Mouse (Mus musculus) fibroblast of lung, adult 2 months (primary cell): ENCODE data around the gene Nupr1.
A peak's percentile ranks its signal among the peaks of the same experiment; 100 is the strongest.

ENCODE experiments used
- DNase-seq: peaks from one replicate; pipeline ENCODE4 v3.0.0-alpha.2; 2011; ENCODE audit warnings: low read depth

Gene Nupr1

DNA sequence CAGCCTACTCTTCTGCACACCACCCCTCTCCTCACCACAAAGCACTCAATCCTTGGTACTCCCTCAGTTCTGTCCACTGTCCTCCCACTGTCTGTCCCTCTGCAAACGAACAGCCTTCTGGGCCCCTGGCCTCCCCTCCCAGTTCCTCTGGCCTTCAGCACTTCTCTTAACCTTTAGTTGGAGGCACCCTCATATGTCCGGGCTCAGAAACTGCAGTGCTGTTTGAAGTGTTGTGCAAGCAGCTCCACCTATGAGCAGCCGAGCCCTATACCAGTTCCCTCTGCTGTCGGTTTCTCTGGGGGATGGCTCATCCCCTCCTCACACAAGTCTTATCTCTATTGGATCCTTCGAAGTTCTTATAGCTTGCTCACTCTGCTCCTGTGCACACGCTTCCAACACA is 34.2 kb downstream of the Nupr1 start:
- DNase-seq: no peak

DNA sequence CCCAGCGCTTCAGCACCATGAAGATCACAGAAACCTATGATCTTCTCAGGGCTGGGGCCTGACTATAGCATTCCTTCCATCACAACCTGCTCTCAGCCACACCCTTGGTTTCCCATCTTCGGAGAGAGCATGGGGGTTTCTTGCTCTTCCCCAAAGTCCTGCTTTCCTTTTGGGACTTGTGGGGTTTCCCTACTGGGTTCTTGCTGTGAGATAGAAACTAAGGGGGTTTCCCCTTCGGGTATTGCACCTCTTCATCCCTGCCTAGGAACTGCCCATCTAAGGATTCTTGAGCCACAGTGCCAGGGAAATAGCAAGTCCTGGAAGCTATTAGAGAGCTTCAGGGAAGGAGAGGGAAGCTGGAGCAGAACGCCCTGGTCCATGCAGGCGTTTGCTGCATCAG is 34.8 kb downstream of the Nupr1 start:
- DNase-seq: no peak

DNA sequence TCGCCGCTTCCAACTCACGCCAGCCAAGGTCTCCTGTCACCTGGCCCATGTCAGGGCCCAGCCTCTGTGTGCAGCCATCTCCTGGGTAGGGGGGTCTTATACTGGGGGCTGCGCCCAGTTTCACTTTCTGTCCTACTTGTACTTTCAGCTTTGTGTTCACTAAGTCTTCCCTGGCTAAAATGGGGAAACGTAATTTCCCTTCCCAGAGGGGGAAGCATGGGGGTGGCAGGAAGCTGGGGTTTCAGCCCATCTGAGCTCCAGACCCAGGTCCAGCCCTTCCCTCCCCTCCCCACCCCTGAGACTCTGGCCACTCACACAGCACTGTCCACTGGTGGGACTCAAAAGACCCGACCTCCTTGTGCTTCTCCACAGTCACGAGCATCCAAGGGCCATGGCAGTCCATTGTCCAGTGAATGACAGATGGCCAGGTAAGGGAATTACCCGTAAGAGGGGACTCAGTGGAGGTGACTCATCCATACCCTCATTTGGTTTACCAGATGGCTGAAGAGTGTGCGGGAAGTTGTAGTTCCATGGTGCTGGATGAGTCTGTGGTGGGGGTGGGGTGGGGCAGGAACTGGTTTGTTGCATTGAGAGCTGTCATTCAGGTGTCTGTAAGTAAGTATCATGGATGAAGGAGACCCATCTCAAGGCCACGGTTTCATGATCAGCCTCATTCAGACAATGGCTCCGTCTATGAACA is 35.6 kb downstream of the Nupr1 start, which contains the start of gene Il27:
Gene Il27 (minus strand): TSS at position 80 of the 700 bp plus-strand sequence.
- no peak for DNase-seq

DNA sequence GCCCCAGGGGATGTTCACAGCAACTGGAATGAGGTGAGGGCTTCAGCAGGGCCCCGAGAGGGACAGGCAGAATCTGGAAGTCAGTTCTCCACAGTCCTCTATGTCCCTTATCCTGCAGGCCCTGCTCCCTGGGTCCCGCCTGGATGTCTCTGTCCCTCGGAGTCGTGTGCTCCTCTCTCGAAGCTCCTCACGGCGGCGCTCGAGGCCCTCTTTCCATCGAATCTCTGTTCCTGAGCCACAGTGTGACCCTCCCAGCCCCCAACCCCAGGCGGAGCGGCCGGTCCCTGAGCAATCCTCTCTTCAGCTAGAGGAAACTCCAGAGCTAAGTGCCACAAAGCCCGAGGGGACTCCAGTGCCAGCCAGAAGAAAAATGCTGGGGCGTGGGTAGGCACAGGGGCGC is 42.9 kb downstream of the Nupr1 start:
- no peak for DNase-seq

DNA sequence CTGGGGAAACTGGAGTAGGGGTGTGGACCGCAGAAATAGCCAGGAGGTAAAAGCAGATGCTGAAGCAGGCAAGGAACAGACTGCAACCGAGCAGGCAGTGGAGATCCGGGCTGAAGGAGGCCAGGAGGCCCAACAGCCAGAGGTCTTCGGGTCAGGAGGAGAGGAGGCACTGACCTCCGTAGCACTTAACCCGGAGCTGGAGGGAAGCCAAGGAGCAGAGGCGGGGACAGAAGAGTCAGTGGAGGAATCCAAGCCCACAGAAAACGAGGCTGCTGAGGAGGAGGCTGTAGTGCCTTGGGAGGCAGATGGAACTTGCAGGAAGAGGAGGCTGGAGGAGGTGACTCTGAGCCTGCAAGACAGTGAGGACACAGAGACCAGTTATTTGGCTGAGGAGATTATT is 43.8 kb downstream of the Nupr1 start:
- DNase-seq: no peak

DNA sequence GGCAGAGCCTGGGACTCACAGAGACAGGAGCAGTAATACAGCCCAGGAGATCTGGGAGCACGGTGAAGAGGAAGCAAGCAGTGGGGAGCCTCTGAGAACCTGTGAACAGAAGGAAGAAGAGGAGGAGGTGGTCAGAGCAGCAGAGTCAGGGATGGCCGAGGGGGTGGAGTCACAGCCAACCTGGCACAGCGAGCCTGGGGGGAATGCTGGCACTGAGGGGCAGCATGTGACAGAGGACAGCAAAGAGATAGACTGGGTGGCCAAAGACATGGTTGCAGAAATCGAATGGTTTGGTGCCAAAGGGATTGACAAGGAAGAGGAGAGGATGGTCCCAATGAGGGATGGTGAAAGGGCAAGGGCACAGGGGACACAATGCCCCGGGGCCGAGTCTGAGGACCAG is 44.9 kb downstream of the Nupr1 start, which contains the start of gene Cln3:
Gene Cln3 (minus strand): TSS at position 101 of the 400 bp plus-strand sequence.
- no peak for DNase-seq

DNA sequence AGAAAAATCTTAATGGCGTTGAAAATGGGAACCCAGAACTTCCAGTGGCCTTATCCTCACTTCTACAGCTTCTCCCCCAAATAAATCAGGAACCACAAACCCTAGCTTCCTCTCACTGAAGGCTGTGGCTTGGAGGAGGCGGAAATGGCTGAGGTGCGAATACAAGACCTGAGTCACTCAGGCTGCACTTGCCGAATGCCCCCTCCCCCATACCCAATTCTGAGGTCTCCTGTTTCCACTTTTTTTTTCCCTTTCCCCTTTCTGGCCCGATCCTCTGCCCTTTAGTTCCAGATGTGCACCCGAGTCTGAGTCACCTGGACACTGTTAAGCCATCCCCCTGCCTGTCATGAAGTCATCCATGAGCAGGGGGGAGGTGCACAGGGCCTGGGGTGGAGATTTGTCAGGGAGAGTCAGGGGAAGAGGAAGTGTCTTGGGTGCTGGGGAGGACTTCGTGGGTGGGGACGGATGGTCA is 46.1 kb downstream of the Nupr1 start, which contains the start of gene Apobr:
Gene Apobr (plus strand): TSS at position 437 of the 472 bp plus-strand sequence.
- DNase-seq: no peak

DNA sequence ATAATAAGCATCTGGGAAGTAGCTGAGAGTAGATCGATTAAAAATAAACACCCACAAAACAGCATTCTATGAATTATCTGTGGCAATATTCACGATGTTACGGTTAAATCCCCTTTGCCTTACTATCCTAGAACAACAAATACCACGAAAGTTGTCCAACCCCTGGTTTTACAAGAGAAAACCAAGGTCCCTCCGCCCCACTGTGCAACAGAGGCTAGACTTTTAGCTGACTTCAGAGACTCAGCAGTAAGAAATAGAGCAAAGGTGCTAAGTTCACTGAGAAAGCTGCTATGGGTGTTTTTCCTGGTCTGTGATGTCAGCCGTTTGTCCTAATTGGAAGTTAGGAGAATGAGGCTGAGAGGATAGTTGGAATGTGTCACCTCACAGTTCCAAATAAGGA is 46.9 kb downstream of the Nupr1 start:
- no peak for DNase-seq

DNA sequence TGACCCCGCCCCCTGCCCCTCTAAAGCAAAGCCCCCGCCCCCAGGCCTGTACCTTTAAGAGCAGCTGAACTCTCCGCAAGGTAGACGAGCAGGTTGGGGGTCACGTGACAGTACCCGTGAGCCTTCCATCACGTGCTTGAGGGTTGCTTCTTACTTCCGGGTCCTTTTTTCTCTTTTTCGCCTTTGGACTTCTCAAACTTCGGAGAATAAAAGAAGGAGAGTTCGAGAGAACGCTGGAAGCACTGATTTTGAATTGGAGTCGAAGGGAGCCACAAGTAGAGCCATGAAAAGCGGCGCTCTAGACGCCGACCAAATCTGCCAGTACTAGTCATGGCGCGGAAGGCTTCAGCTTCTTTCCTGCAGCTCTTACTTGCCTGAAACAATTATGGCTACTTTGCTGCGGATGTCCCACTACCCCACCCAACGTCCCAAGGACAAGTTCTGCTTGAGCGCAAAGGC is 47.4 kb downstream of the Nupr1 start:
- DNase-seq: peak; percentile 60

DNA sequence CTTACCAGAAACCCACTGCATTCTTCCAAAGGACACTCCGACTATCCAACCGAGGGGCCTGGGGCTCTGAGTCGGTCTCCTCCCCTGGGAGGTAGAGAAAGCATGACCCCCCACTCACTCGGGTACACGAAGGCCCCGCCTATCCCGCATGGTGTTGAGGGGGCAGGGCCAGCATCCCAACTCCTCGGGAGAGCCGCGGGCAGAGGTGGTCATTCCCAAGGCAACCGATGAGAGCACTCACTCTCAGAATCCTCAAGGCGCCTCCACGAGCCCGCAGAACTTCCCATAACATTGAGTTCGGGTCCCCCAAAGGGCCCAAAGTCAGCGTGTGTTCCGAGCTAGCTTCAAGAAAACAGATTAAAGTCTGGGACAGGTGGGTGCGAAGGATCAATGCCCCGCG is 47.9 kb downstream of the Nupr1 start:
- no peak for DNase-seq

DNA sequence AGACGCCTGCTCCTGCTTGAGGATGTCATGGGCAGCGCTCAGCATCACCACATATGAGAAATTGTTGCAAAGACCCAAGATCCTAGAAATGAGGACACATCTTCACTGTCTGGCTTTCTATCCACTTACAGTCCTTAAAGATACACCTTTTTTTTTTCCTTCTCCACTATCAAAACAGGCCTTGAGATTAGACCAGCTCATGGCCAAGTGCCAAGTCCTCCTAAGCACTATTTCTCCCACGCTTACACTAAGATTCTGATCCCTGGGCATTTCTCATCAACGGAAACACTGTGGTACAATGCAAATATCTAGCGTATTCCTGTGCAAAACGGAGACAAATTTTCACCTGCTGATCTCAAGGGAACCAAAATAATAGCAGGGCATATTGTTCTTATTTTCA is 49.0 kb downstream of the Nupr1 start:
- no peak for DNase-seq

DNA sequence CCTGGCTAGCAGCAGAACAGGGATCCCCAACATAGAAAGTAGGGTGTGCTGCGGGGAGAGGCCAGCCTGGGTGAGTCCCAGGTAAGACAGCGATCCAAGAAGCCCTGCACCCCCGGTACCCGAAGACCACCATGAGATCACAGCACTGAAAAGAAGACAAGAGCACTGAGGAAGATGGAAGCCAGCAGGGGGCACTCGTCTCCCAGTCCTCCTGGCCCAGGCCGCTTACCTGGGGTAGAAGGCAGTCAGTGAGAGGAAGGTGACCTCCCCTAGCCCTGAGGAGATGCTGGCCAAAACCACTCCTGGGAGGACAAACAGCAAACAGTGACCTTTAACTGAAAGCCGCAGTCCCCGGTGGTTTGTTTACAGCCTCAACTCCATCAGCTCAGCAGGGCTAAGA is 51.5 kb downstream of the Nupr1 start:
- no peak for DNase-seq

DNA sequence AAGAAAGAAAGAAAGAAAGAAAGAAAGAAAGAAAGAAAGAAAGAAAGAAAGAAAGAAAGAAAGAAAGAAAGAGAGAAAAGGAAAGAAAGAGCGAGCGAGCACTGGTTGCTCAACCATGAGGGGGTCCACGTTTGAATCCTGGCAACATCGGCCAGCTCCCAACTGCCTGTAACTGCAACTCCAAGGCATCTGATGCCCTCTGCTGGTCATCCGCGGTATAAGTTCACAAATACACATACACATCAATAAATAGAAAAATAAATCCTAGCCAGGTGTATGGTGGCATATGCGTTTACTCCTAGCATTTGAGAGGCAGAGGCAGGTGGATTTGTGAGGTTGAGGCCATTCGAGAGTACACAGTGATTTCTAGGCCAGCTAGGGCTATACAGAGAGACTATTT is 53.7 kb downstream of the Nupr1 start:
- DNase-seq: no peak
